Mouse (Mus musculus): ENCODE results near the gene Eif2ak1. TPM values are rescaled to one million over a fixed set of nuclear protein-coding genes. Genes with fewer than 3 reads are reported as not detected.
A peak's percentile ranks its signal among the peaks of the same experiment; 100 is the strongest.

The Eif2ak1 gene
- polyA plus RNA-seq, 1 experiment from 2014 or later: 36.4 TPM

- no peaks in the 10 kb centered on the region for H3K9me3 ChIP-seq
- H3K36me3 ChIP-seq: peaks cover 31% of the 10 kb centered on the region
- no peaks in the 10 kb centered on the region for H3K27me3 ChIP-seq
- no peak within 1 kb of the TSS for H3K4me3 ChIP-seq
- H3K4me1 ChIP-seq: 0 out of 2 replicates have a peak, but pooled peaks cover 5% of the 10 kb centered on the region
- H3K9ac ChIP-seq: no peak within 1 kb of the TSS
- no peak within 1 kb of the TSS for H3K27ac ChIP-seq
- ATAC-seq (ENCODE audit: borderline replicate concordance, extremely low read depth, low FRiP score, low TSS enrichment): no peak
- no peak within 1 kb of the TSS for H3K4me2 ChIP-seq
- WGBS: 21% methylated on average over 8 of the region's 8 CpGs
Measured at GRCm38 (mm10) chr5:143932831-143933230, 115.2 kb downstream of the Eif2ak1 start, which contains the start of gene Rsph10b. TSS of gene Rsph10b (plus strand) at chr5:143933035.

- H3K9me3 ChIP-seq: no peaks in the 10 kb centered on the region
- H3K4me1 ChIP-seq: 0 out of 2 replicates have a peak, but pooled peaks cover 5% of the 10 kb centered on the region
- H3K4me3 ChIP-seq: no peak overlapping the region
- no peak overlapping the region for H3K4me2 ChIP-seq
- H3K36me3 ChIP-seq: peaks cover 25% of the 10 kb centered on the region
- WGBS: 82% methylated on average over 11 of the region's 11 CpGs
- H3K9ac ChIP-seq: no peak overlapping the region
- H3K27me3 ChIP-seq: no peaks in the 10 kb centered on the region
- no peak overlapping the region for H3K27ac ChIP-seq
- ATAC-seq (ENCODE audit: borderline replicate concordance, extremely low read depth, low FRiP score, low TSS enrichment): no peak
Measured at GRCm38 (mm10) chr5:143933414-143933813, 115.8 kb downstream of the Eif2ak1 start.

- Histone ChIP-seq H3K4me2 (no peak overlapping the region), H3K36me3 (peaks cover 21% of the 10 kb centered on the region), H3K27me3 (no peaks in the 10 kb centered on the region), H3K4me3 (no peak overlapping the region), H3K9ac (no peak overlapping the region), H3K4me1 (0 out of 2 replicates have a peak, but pooled peaks cover 5% of the 10 kb centered on the region), H3K9me3 (no peaks in the 10 kb centered on the region), H3K27ac (no peak overlapping the region)
- WGBS: 62% methylated on average over 1 of the region's 1 CpGs
- no peak for ATAC-seq (ENCODE audit: borderline replicate concordance, extremely low read depth, low FRiP score, low TSS enrichment)
Measured at GRCm38 (mm10) chr5:143933875-143934274, 116.3 kb downstream of the Eif2ak1 start.

GRCm38 (mm10) chr5:143936156-143936555 lies 118.6 kb downstream of the Eif2ak1 start:
- Histone ChIP-seq H3K4me1 (0 out of 2 replicates have a peak, but pooled peaks cover 5% of the 10 kb centered on the region), H3K9me3 (no peaks in the 10 kb centered on the region), H3K27me3 (no peaks in the 10 kb centered on the region), H3K27ac (no peak overlapping the region), H3K4me2 (no peak overlapping the region), H3K4me3 (no peak overlapping the region), H3K9ac (no peak overlapping the region), H3K36me3 (peaks cover under 1% of the 10 kb centered on the region; the same call in 1 of the 2 replicates)
- 79% methylated on average over 9 of the region's 9 CpGs for WGBS
- no peak for ATAC-seq (ENCODE audit: borderline replicate concordance, extremely low read depth, low FRiP score, low TSS enrichment)

GRCm38 (mm10) chr5:143941588-143941987 lies 124.0 kb downstream of the Eif2ak1 start:
- H3K4me3 ChIP-seq: no peak overlapping the region
- H3K4me1 ChIP-seq: no peaks in the 10 kb centered on the region
- H3K9ac ChIP-seq: no peak overlapping the region
- H3K36me3 ChIP-seq: no peaks in the 10 kb centered on the region
- H3K4me2 ChIP-seq: peak overlapping the region; percentile 18; the same call in 1 of the 2 replicates
- no peaks in the 10 kb centered on the region for H3K27me3 ChIP-seq
- ATAC-seq (ENCODE audit: borderline replicate concordance, extremely low read depth, low FRiP score, low TSS enrichment): no peak
- no peaks in the 10 kb centered on the region for H3K9me3 ChIP-seq
- H3K27ac ChIP-seq: no peak overlapping the region
- 11% methylated on average over 10 of the region's 10 CpGs for WGBS

GRCm38 (mm10) chr5:143943231-143944125 lies 125.9 kb downstream of the Eif2ak1 start:
- WGBS: 83% methylated on average over 14 of the region's 14 CpGs

GRCm38 (mm10) chr5:143948361-143948760 lies 130.8 kb downstream of the Eif2ak1 start:
- H3K4me3 ChIP-seq: no peak overlapping the region
- H3K9me3 ChIP-seq: no peaks in the 10 kb centered on the region
- no peaks in the 10 kb centered on the region for H3K4me1 ChIP-seq
- H3K4me2 ChIP-seq: no peak overlapping the region
- H3K36me3 ChIP-seq: no peaks in the 10 kb centered on the region
- H3K27me3 ChIP-seq: no peaks in the 10 kb centered on the region
- no peak for ATAC-seq (ENCODE audit: borderline replicate concordance, extremely low read depth, low FRiP score, low TSS enrichment)
- no peak overlapping the region for H3K9ac ChIP-seq
- 84% methylated on average over 12 of the region's 12 CpGs for WGBS
- H3K27ac ChIP-seq: no peak overlapping the region

More at GRCm38 (mm10) chr5:143943231-143944125, 125.9 kb downstream of the Eif2ak1 start:
- H3K4me1 ChIP-seq: no peaks in the 10 kb centered on the region
- no peak overlapping the region for H3K27ac ChIP-seq
- H3K36me3 ChIP-seq: no peaks in the 10 kb centered on the region
- ATAC-seq (ENCODE audit: borderline replicate concordance, extremely low read depth, low FRiP score, low TSS enrichment): no peak
- no peaks in the 10 kb centered on the region for H3K9me3 ChIP-seq
- H3K4me2 ChIP-seq: no peak overlapping the region
- H3K4me3 ChIP-seq: no peak overlapping the region
- no peak overlapping the region for H3K9ac ChIP-seq
- H3K27me3 ChIP-seq: no peaks in the 10 kb centered on the region

- H3K9ac ChIP-seq: no peak overlapping the region
- no peaks in the 10 kb centered on the region for H3K27me3 ChIP-seq
- no peak overlapping the region for H3K27ac ChIP-seq
- ATAC-seq (ENCODE audit: borderline replicate concordance, extremely low read depth, low FRiP score, low TSS enrichment): no peak
- no peak overlapping the region for H3K4me2 ChIP-seq
- no peak overlapping the region for H3K4me3 ChIP-seq
- H3K9me3 ChIP-seq: no peaks in the 10 kb centered on the region
- no peaks in the 10 kb centered on the region for H3K4me1 ChIP-seq
- no peaks in the 10 kb centered on the region for H3K36me3 ChIP-seq
- 36% methylated on average over 5 of the region's 5 CpGs for WGBS
Measured at GRCm38 (mm10) chr5:143950016-143950415, 132.4 kb downstream of the Eif2ak1 start.

Other genes starting within 250 kb of the Eif2ak1 start
- gene Cyth3, start 195.3 kb upstream of the Eif2ak1 start, polyA plus RNA-seq (2015; fragmentation: Nextera tagmentation; extraction: Ambion mirVana): 49.8 and 57.2 TPM in 2 replicates
- 20.0 and 20.4 TPM in 2 replicates for gene Usp42, start 85.5 kb upstream of the Eif2ak1 start, polyA plus RNA-seq (2015; fragmentation: Nextera tagmentation; extraction: Ambion mirVana)
- 0.24 and 0.35 TPM in 2 replicates for gene Ankrd61, start 79.9 kb downstream of the Eif2ak1 start, polyA plus RNA-seq (2015; fragmentation: Nextera tagmentation; extraction: Ambion mirVana)
- gene Aimp2, start 92.1 kb downstream of the Eif2ak1 start, polyA plus RNA-seq (2015; fragmentation: Nextera tagmentation; extraction: Ambion mirVana): 95.5 and 103 TPM in 2 replicates
- gene Pms2, start 92.2 kb downstream of the Eif2ak1 start, polyA plus RNA-seq (2015; fragmentation: Nextera tagmentation; extraction: Ambion mirVana): 27.8 and 31.2 TPM in 2 replicates
- 0.65 and 0.72 TPM in 2 replicates for gene Gm42421, start 110.4 kb downstream of the Eif2ak1 start, polyA plus RNA-seq (2015; fragmentation: Nextera tagmentation; extraction: Ambion mirVana)
- 0.89 and 0.95 TPM in 2 replicates for gene Rsph10b, start 115.2 kb downstream of the Eif2ak1 start, polyA plus RNA-seq (2015; fragmentation: Nextera tagmentation; extraction: Ambion mirVana)
- gene Ccz1, start 197.1 kb downstream of the Eif2ak1 start, polyA plus RNA-seq (2015; fragmentation: Nextera tagmentation; extraction: Ambion mirVana): 71.9 and 78.4 TPM in 2 replicates
- gene Ocm, start 208.9 kb downstream of the Eif2ak1 start, polyA plus RNA-seq (2015; fragmentation: Nextera tagmentation; extraction: Ambion mirVana): not detected in 2 replicates

Measured in lung, embryonic 15.5 days (tissue).